Mouse (Mus musculus) brain, embryonic 14.5 days (tissue): ENCODE measurements around the gene Trp53tg5. TPM values are rescaled to one million over a fixed set of nuclear protein-coding genes. Genes with fewer than 3 reads are reported as not detected.
A peak's percentile ranks its signal among the peaks of the same experiment; 100 is the strongest.

Source experiments
- DNase-seq: peaks from one replicate; pipeline ENCODE4 v3.0.0-alpha.2; 2011; ENCODE audit warnings: low read depth
- CTCF ChIP-seq: fragments of 200-500 bp; IDR thresholded peaks from 2 replicates; pipeline ENCODE4 v1.5.1; 2012; ENCODE audit warnings: inconsistent platforms, mild to moderate bottlenecking, moderate library complexity, borderline replicate concordance; ENCODE audit not compliant: insufficient read depth, insufficient read length; ENCODE audit errors: extremely low read depth
- POLR2A ChIP-seq: fragments of 200-500 bp; IDR thresholded peaks from 2 replicates; pipeline ENCODE4 v1.6.1; 2012; ENCODE audit warnings: mild to moderate bottlenecking, inconsistent platforms, borderline replicate concordance; ENCODE audit not compliant: poor library complexity, insufficient read depth, insufficient read length, severe bottlenecking; ENCODE audit errors: extremely low read depth
- polyA plus RNA-seq: library from polyadenylated mRNA; depleted of rRNA; stranded (reverse); fragments of >200 nt; gene quantifications from 2 replicates; pipeline ENCODE4 v1.2.3, GENCODE M21; 2012; rRNA removed

The Trp53tg5 gene
- not detected in 2 replicates for polyA plus RNA-seq

DNA sequence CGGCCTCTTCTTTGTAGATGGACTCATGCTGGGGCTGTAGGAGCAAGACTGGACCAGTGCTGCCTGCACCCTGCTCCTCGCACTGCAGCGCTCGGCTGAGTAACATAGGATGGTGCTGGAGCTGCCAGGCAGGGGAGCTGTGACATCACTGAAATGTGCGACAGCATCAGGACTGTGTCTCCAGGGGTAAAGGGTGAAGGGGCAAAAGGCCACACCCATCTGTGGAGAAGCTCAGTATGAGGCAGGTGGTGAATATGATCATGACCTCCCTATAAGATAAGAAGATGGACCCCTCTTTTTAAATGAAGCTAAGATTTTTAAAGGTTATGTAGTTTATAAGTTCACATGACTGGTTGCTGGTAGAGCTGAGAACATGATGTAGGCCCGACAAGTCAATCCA is at the start of gene Trp53tg5:
Gene Trp53tg5, minus strand, starts transcription at position 101 of the 400 bp plus-strand sequence.
- TF ChIP-seq CTCF (no peak), POLR2A (no peak)
- no peak for DNase-seq

GRCm38 (mm10) chr2:164522280-164522679 is 48.8 kb upstream of the Trp53tg5 start:
- no peak for DNase-seq

GRCm38 (mm10) chr2:164521841-164522240 is 48.3 kb upstream of the Trp53tg5 start:
- peak; percentile 19 for DNase-seq
- TF ChIP-seq CTCF: no peak
- no peak for TF ChIP-seq POLR2A

More at GRCm38 (mm10) chr2:164522280-164522679, 48.8 kb upstream of the Trp53tg5 start:
- TF ChIP-seq CTCF: no peak

DNA sequence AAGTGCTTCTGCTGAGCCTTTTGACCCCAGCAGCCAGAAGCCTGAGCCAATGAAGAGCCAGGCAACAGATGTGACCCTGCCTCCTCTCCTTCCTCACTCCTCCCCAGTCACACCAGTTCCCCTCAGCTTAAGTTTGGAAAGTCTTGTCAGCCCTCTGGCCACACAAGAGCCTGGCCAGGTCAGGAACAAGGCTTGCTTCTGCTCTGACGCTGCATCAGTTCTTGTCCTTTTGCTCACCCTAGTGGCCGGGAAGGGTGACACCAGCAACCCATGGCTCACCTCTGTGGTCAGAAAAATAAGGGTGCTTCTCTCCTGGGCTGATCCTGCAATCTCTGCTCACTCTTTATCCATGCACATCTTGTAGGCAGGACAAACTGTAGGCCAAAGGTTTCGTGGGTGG is 47.3 kb upstream of the Trp53tg5 start:
- TF ChIP-seq CTCF: peak; percentile 63; the same call in 1 of the 2 replicates
- TF ChIP-seq POLR2A: no peak
- DNase-seq: peak; percentile 38

DNA sequence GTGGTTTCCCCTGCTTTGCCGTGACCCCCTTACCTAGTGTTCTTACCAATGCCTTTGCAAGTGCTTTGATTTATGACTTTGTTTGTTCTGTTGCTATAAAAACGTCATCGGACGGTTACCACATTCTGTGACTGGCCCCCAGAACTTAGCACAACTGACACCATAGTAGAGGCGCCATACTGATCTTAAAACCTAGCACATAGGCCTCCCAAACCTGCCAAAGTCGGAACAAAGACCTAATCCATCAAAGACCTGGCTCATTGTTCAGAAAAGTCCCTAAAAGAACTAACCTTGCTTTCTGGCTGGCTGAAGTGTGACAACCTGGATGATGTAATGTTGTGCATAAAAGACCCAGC is 45.6 kb upstream of the Trp53tg5 start:
- DNase-seq: peak; percentile 59
- no peak for TF ChIP-seq POLR2A
- no peak for TF ChIP-seq CTCF

DNA sequence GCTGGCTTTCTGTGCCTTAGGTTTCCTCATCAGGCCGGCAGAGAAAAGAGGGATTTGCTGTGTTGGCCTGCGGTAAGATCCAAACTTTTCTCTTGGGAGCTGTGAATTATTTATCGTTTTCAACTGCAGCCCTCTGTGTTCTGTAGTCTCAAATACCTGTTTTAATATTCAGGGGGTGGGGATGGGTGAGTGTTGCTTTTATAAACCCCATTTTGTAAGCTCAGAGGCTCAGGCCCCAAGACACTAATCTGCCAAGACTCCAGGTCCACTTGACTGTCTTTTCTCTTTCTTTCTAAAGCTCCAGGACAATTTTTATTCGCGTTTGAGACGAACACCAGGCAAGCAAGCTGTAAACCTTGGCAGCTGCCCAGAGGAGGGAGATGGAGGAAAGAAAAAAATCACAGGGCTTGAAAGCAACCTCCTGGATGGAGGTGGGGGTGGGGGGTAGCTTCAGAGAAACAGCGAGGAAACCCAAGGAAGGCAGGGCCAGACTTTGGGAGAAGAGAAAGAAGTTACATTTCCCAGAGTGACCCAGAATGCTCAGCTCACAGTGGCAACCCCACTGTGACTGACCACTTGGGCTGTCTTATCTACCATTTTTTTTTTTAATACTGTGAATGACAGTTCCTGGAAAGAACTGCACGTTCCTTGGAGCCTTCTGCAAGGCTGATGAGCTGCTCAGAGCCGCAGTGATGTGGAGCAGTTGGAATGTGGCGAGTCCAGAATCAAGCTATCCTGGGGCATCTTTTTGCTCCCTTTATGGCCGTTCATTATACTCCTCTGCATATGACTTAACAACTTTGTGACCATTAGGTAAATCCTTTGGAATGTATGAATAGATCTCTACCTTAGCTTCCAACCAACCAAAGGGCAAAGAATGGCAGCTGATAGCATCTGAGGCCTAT is 45.0 kb upstream of the Trp53tg5 start:
- TF ChIP-seq POLR2A: no peak
- TF ChIP-seq CTCF: no peak
- DNase-seq: peak; percentile 69

GRCm38 (mm10) chr2:164517485-164518221 is 44.1 kb upstream of the Trp53tg5 start:
- peak; percentile 32 for DNase-seq
- TF ChIP-seq CTCF: peak; percentile 88
- TF ChIP-seq POLR2A: no peak

DNA sequence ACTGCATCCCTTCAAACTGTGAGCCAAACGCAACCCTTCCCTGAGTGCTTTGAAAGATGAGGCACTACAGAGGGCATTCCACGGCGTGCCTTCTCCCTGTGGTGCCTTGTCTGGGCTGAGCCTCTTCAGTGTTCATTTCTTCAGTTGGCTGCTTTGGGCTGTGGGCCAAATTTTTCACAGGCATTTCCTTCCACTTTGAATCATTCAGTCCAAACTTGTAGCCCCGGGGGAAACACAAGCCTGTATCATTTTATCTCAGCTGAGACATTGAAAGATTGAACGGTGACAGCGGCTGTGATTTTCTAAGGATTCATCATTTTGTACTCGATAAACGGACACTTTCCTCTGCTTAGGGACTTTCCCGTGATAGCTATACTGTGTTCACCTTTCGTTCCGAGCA is 43.1 kb upstream of the Trp53tg5 start:
- DNase-seq: peak; percentile 5
- TF ChIP-seq CTCF: no peak
- no peak for TF ChIP-seq POLR2A

- no peak for TF ChIP-seq POLR2A
- no peak for TF ChIP-seq CTCF
- DNase-seq: no peak
Measured at GRCm38 (mm10) chr2:164515897-164516296, 42.4 kb upstream of the Trp53tg5 start.

DNA sequence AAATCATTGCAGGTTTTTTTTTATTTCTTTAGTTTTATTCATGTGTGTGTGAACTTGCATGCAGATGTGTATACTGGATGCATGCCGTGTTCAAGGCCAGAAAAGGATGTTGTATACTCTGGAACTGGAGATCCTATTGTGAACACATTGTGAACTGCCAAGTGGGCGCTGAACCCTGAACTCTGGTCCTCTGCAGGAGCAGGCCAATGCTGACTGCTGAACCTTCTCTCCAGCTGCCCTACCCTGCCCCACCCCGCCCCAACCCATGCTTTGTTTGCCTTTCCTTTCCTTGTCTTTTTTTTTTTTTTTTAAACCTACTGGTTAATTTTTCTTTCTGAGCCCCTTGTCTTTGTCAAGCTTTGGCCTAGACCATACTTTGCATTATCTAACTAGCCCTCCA is 41.4 kb upstream of the Trp53tg5 start:
- DNase-seq: no peak

DNA sequence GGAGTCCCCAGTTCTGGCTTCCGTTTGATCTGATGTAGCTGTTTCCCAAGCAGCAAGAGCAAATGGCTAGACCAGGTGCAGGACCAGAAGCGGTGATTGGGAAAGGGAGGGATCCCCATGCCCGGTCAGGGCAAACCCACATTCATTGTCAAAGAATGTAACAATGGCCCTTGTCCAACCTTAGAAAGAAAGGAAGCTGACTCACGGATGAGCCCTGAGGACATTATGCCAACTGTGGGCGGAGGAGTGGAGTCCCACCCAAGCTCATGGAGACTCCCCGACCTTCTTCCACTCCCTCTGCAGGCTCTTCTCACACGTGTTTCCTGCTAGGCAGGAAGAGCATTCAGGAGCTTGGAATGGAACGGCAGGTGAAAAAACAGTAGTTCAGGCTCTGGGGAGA is 39.9 kb upstream of the Trp53tg5 start:
- DNase-seq: no peak
- TF ChIP-seq POLR2A (no peak), CTCF (no peak)

More for the DNA sequence above, 41.4 kb upstream of the Trp53tg5 start:
- TF ChIP-seq CTCF (no peak), POLR2A (no peak)
